Mouse (Mus musculus) embryonic stem cell, embryonic (primary cell): Measurements from ENCODE around the gene Vmn1r84.

ENCODE experiments used
- CTCF ChIA-PET, 4 experiments: fragments of 300-600 bp in 2 of 4; fragments of 350-600 bp in 2 of 4; sonication (Branson Sonifier 250); formaldehyde crosslinking; loops; one replicate each; lab custom pipeline; 2022; ENCODE audit warnings: inconsistent platforms in 2 of 4; lab: Charles Lee
- POLR2A ChIA-PET, 4 experiments: fragments of 300-600 bp in 2 of 4; fragments of 350-600 bp in 2 of 4; sonication (Branson Sonifier 250); formaldehyde crosslinking; loops; one replicate each; lab custom pipeline; 2022; ENCODE audit warnings: antibody characterized with exemption in 4 of 4, inconsistent platforms in 1 of 4; lab: Charles Lee

Gene Vmn1r84

DNA sequence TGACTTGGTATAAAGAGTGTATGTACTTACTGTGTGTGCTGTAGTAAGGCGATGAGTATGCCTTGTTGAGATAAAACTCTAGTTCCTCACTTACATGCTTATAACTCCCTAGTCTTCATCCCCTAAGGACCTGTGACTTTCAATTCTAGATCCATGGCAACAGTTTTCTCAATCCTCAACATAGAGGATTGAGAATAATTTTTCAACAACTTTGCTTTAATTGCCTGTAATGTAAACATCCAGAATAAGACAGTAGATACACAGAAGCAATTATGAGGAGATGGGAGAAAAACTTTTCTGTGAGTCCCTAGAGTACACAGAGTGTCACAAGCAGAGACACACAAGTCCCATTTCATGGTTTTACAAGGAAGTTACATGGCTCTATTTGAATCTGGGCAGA lies at the start of gene Vmn1r84:
TSS of gene Vmn1r84 (minus strand) at position 101 of the 400 bp plus-strand sequence.
- ChIA-PET POLR2A (no interaction called here), CTCF (interaction anchor here in 1 of 4 experiments (0.7 kb wide), 1 partner anchor 87 kb away, joined by 3 read pairs; no protein-coding TSS in a partner anchor)

DNA sequence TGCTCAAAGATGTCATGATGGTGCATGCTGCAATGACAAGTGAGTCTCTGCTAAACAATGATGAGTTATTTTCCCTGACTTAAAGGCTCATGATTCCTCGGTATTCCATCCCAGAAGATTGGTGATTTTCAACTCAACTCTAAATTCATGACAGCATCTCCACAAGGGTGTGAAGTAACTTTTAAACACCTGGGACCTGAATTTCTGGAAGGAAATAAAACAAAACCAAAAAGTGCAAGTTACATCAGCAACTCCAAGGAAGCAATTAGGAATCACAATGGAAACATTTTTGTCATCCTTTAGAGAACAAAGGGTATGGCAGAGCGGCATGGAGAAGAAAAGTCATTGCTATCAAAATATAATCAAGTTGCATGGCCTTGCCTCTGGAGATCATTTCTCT lies 39.7 kb downstream of the Vmn1r84 start, which contains the start of gene Vmn1r83:
TSS of gene Vmn1r83 (minus strand) at position 101 of the 400 bp plus-strand sequence.
- ChIA-PET POLR2A (no interaction called here), CTCF (no interaction called here)
